Mouse (Mus musculus) myocyte (in vitro differentiated cells): ENCODE measurements around the gene Cntrob. TPM values are rescaled to one million over a fixed set of nuclear protein-coding genes. Genes with fewer than 3 reads are reported as not detected.

ENCODE experiments used
- H3K27me3 ChIP-seq: one replicate; pipeline ENCODE4 v1.6.1; 2011; ENCODE audit not compliant: control insufficient read depth, insufficient read depth, insufficient read length
- H3K36me3 ChIP-seq: one replicate; pipeline ENCODE4 v1.6.1; 2011; ENCODE audit not compliant: control insufficient read depth, insufficient read depth
- H3K4me2 ChIP-seq: one replicate; pipeline ENCODE4 v1.6.1; 2011; ENCODE audit warnings: low read depth, control low read depth
- H3K4me3 ChIP-seq: one replicate; pipeline ENCODE4 v1.5.1; 2011; ENCODE audit warnings: mild to moderate bottlenecking, control low read depth, moderate library complexity
- H3K79me2 ChIP-seq: one replicate; pipeline ENCODE4 v1.6.1; 2011; ENCODE audit not compliant: control insufficient read depth, insufficient read depth
- H3ac ChIP-seq: one replicate; pipeline ENCODE4 v1.6.1; 2011; ENCODE audit not compliant: control insufficient read depth, insufficient read length
- CEBPB ChIP-seq: IDR thresholded peaks from 2 replicates; pipeline ENCODE4 v1.6.1; 2011; ENCODE audit warnings: mild to moderate bottlenecking, moderate library complexity; ENCODE audit not compliant: poor library complexity, insufficient read depth, severe bottlenecking
- E2F4 ChIP-seq: IDR thresholded peaks from one replicate; pipeline ENCODE4 v1.6.1; 2011; ENCODE audit warnings: mild to moderate bottlenecking, control low read depth, moderate library complexity; ENCODE audit not compliant: insufficient read depth
- MAX ChIP-seq: IDR thresholded peaks from one replicate; pipeline ENCODE4 v1.6.1; 2011; ENCODE audit warnings: low read depth, mild to moderate bottlenecking, control low read depth
- MYOD1 ChIP-seq, 3 experiments: IDR thresholded peaks; one replicate each; pipeline ENCODE4 v1.6.1; 2011; ENCODE audit warnings: control low read depth in 2 of 3, low read depth in 2 of 3, mild to moderate bottlenecking in 2 of 3, moderate library complexity in 1 of 3; ENCODE audit not compliant: insufficient read length in 2 of 3, control insufficient read depth in 1 of 3
- MYOG ChIP-seq, 3 experiments: IDR thresholded peaks; one replicate each; pipeline ENCODE4 v1.6.1; 2011; ENCODE audit warnings: control low read depth in 2 of 3, low read depth in 2 of 3, mild to moderate bottlenecking in 2 of 3; ENCODE audit not compliant: insufficient read length in 2 of 3, control insufficient read depth in 1 of 3, insufficient read depth in 1 of 3
- POLR2A ChIP-seq: IDR thresholded peaks from one replicate; pipeline ENCODE4 v1.6.1; 2011; ENCODE audit warnings: low read depth, mild to moderate bottlenecking, control low read depth, moderate library complexity; ENCODE audit not compliant: insufficient read length
- POLR2AphosphoS2 ChIP-seq: IDR thresholded peaks from one replicate; pipeline ENCODE4 v1.6.1; 2011; ENCODE audit warnings: low read depth, control low read depth; ENCODE audit not compliant: insufficient read length
- REST ChIP-seq: IDR thresholded peaks from one replicate; pipeline ENCODE4 v1.6.1; 2011; ENCODE audit warnings: mild to moderate bottlenecking, control low read depth, moderate library complexity; ENCODE audit not compliant: insufficient read depth, insufficient read length
- SRF ChIP-seq: IDR thresholded peaks from one replicate; pipeline ENCODE4 v1.6.1; 2011; ENCODE audit warnings: low read depth; ENCODE audit not compliant: control insufficient read depth, insufficient read length
- TCF12 ChIP-seq: IDR thresholded peaks from one replicate; pipeline ENCODE4 v1.6.1; 2011; ENCODE audit warnings: mild to moderate bottlenecking, control low read depth; ENCODE audit not compliant: poor library complexity, insufficient read depth, severe bottlenecking
- TCF3 ChIP-seq: IDR thresholded peaks from one replicate; pipeline ENCODE4 v1.6.1; 2011; ENCODE audit warnings: low read depth, control low read depth; ENCODE audit not compliant: insufficient read length
- USF1 ChIP-seq: IDR thresholded peaks from one replicate; pipeline ENCODE4 v1.6.1; 2011; ENCODE audit warnings: low read depth, mild to moderate bottlenecking, control low read depth, moderate library complexity
- polyA plus RNA-seq: library from polyadenylated mRNA; unstranded; fragments of >200 nt; fragmentation: generic; extraction: Trizol; gene quantifications from one replicate; pipeline ENCODE4 v1.2.1, GENCODE M21; 2012; ENCODE audit warnings: missing spikeins

Cntrob gene
- polyA plus RNA-seq, 1 experiment: 10.3 TPM

GRCm38 (mm10) chr11:69340161-69341131, 16.9 kb upstream of the Cntrob start, which contains the start of gene Rnf227:
TSS of gene Rnf227 (plus strand) at chr11:69340461.
- H3K36me3 ChIP-seq: peaks cover 12% of the 10 kb centered on the region
- peak within 1 kb of the TSS; percentile 79 for H3K4me2 ChIP-seq
- peak within 1 kb of the TSS; percentile 20 for H3K4me3 ChIP-seq
- peak within 1 kb of the TSS; percentile 5 for H3ac ChIP-seq
- no peaks in the 10 kb centered on the region for H3K79me2 ChIP-seq
- no peaks in the 10 kb centered on the region for H3K27me3 ChIP-seq
- TF ChIP-seq CEBPB: no peak
- TF ChIP-seq POLR2A: peak; percentile 79
- TF ChIP-seq SRF: no peak
- TF ChIP-seq REST: no peak
- TF ChIP-seq USF1: peak; percentile 69
- no peak for TF ChIP-seq TCF12
- peak; percentile 85 for TF ChIP-seq POLR2AphosphoS2
- peak in 2 of 3 experiments; percentile 1 to 69 for TF ChIP-seq MYOD1 (IDR thresholded peaks at IDR 0.05; ENCODE audit: control insufficient read depth in 1 of 3, insufficient read length in 2 of 3, low read depth in 2 of 3)
- peak; percentile 16 for TF ChIP-seq TCF3
- TF ChIP-seq E2F4: no peak
- no peak for TF ChIP-seq MAX
- TF ChIP-seq MYOG (IDR thresholded peaks at IDR 0.05; ENCODE audit: control insufficient read depth in 1 of 3, insufficient read depth in 1 of 3, insufficient read length in 2 of 3, low read depth in 2 of 3): no peak

GRCm38 (mm10) chr11:69334796-69335195, 11.2 kb upstream of the Cntrob start:
- TF ChIP-seq POLR2A (no peak), CEBPB (0 out of 2 replicates have a peak, but pooled peaks have one; percentile 34), MYOG (IDR thresholded peaks at IDR 0.05; ENCODE audit: control insufficient read depth in 1 of 3, insufficient read depth in 1 of 3, insufficient read length in 2 of 3, low read depth in 2 of 3) (no peak), POLR2AphosphoS2 (no peak), MYOD1 (IDR thresholded peaks at IDR 0.05; ENCODE audit: control insufficient read depth in 1 of 3, insufficient read length in 2 of 3, low read depth in 2 of 3) (peak in 1 of 3 experiments; percentile 17), SRF (no peak)

GRCm38 (mm10) chr11:69333922-69334321, 10.3 kb upstream of the Cntrob start:
- H3K4me2 ChIP-seq: peak overlapping the region; percentile 59
- H3K36me3 ChIP-seq: no peaks in the 10 kb centered on the region
- TF ChIP-seq TCF12: no peak
- TF ChIP-seq USF1: peak; percentile 13
- no peak overlapping the region for H3ac ChIP-seq
- H3K27me3 ChIP-seq: no peaks in the 10 kb centered on the region
- no peak overlapping the region for H3K4me3 ChIP-seq
- H3K79me2 ChIP-seq: no peaks in the 10 kb centered on the region

More at GRCm38 (mm10) chr11:69334796-69335195, 11.2 kb upstream of the Cntrob start:
- H3ac ChIP-seq: no peak overlapping the region
- H3K4me3 ChIP-seq: no peak overlapping the region
- H3K27me3 ChIP-seq: no peaks in the 10 kb centered on the region
- no peaks in the 10 kb centered on the region for H3K36me3 ChIP-seq
- H3K4me2 ChIP-seq: peak overlapping the region; percentile 59
- no peaks in the 10 kb centered on the region for H3K79me2 ChIP-seq

- Histone ChIP-seq H3K79me2 (no peaks in the 10 kb centered on the region), H3K27me3 (no peaks in the 10 kb centered on the region), H3K4me2 (peak overlapping the region; percentile 47), H3ac (no peak overlapping the region), H3K36me3 (no peaks in the 10 kb centered on the region), H3K4me3 (no peak overlapping the region)
- TF ChIP-seq MAX (no peak), POLR2AphosphoS2 (no peak), SRF (no peak), TCF3 (no peak), MYOD1 (IDR thresholded peaks at IDR 0.05; ENCODE audit: control insufficient read depth in 1 of 3, insufficient read length in 2 of 3, low read depth in 2 of 3) (no peak)
Observed at GRCm38 (mm10) chr11:69332713-69333253, 9.2 kb upstream of the Cntrob start.

- H3ac ChIP-seq: no peak overlapping the region
- H3K4me2 ChIP-seq: peak overlapping the region; percentile 47
- H3K36me3 ChIP-seq: no peaks in the 10 kb centered on the region
- H3K4me3 ChIP-seq: peak overlapping the region; percentile 7
- TF ChIP-seq CEBPB (no peak), POLR2A (peak; percentile 43)
- H3K79me2 ChIP-seq: no peaks in the 10 kb centered on the region
- no peaks in the 10 kb centered on the region for H3K27me3 ChIP-seq
Observed at GRCm38 (mm10) chr11:69331929-69332405, 8.4 kb upstream of the Cntrob start.
